Mouse (Mus musculus) urinary bladder, postnatal 36 days (tissue): ENCODE data around the gene Fam118a.
"Not testable (repeated sequence)": the region's sequence is repeated elsewhere in the genome, so short reads cannot be mapped to it uniquely, and the experiment has no call there.

Experiments
- DNase-seq, 2 experiments: peaks; one replicate each; pipeline ENCODE4 v3.0.0; 2022; ENCODE audit warnings: low spot score in 2 of 2, mixed read lengths in 1 of 2

Fam118a gene

DNA sequence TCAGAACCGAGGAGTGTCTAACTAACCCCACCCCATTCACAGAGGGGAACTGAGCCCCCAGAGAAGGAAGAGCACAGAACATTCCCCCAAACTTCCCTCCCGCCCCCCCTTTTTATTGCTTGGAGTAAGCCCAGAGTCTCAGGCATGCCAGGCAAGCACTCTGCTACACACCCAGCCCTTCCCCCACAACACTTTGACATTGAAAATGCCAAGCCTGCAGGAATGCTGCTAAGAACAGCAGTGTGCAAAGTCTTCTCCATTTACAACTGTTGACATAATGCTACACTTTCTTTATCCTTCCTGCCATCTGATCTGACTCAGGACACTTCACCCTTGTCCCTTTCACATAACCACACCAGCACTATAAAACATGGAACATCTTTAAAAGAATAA is 16.1 kb upstream of the Fam118a start:
- DNase-seq = no peak

DNA sequence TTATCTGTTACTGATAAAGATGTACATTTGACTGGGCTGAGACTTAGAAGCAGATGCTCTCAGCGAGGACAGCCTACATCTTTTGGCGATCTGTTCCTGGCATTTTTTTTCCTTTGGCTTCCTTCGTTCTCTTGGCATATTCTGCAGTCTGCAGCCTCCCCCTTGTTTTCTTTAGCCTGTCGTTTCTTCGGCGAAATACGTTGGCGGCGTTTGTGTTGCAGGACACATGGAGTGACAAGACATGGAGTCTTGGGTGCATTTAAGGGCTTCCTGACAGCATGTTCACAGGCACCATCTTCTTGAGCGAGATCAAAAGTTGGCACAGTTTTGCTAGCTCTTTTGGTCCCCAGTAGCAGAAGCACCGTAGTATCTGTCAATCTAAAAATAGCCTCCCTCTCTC is 13.0 kb upstream of the Fam118a start:
- no peak for DNase-seq

- peak; percentile 75 to 80 for DNase-seq
These were observed 11.6 kb upstream of the Fam118a start, which contains the start of gene Upk3a for GRCm38 (mm10) chr15:85016951-85017664. Gene Upk3a (plus strand): TSS chr15:85017141.

DNA sequence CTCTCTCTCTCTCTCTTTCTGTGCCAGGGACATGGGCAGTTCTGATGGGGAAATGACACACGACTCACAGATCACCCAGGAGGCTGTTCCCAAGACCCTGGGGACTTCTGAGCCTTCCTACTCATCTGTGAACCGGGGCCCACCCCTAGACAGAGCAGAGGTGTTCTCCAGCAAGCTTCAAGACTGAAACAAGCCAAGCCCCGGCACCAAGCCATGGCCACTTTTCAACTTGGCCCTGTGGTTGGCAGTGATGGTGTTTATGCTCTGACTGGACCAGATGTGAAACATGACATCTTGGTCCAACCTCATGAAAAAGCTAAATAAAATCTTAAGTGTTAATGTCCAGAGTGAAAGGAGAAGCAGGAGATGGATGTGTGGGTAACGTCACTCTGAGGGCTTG is 6.5 kb upstream of the Fam118a start:
- no peak for DNase-seq

DNA sequence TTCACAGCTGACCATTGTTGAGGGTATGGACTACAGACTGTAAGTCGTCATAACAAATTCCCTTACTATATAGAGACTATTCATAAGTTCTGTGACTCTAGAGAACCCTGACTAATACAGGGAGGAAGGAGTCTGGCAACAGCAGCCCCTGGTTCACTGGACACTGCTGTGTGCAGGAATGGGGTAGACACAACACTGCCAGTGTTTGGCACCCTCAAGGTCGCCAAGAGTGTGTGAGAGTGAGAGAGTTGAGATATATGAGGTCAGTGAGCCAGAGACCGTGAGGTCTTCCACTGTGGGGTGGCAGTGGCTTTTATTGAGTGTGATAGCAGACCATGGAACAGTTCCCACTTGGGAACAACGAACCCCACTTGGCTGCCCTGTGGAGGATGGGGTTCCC is 2.6 kb upstream of the Fam118a start:
- no peak for DNase-seq

- DNase-seq = no peak
These were observed 1.0 kb upstream of the Fam118a start for GRCm38 (mm10) chr15:85027740-85028139.

DNA sequence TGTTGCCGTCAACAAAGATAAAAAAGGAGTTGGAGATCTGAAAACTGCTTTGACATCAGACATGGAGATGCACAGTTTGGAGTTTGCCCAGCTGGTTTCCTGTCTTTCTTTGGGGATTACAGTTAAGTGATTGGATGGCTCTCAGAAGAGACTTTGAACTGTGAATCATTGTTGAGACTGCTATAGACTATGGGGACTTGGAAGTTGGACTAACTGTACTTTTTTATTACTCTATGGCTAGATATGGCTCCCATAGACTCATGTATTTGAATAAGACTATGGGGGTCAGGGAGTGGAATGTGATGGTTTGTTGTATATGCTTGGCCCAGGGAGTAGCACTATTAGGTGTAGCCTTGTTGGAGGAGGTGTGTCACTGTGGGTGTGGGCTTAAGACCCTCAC is 1.9 kb downstream of the Fam118a start:
- not testable (repeated sequence) for DNase-seq

- no peak for DNase-seq
These were observed 3.1 kb downstream of the Fam118a start for GRCm38 (mm10) chr15:85031866-85032265.

DNA sequence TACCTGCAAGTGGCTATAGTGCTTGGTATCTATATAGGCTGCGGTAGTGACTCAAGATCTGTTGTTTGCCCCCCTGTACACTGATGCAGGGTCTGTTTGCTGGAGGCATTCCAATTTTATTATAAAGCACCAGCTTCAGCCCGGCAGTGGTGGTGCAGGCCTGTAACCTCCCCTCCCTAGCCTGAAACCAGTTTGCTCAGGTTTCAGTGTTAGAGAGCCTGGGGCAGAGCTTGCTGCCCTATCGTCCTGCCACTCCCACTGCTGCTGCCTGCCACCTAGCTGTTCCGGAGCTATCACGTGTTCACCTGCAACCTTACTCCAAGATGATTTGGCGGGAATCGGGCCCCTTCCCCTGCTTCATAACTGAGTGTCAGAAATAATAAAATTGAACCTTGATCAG is 5.2 kb downstream of the Fam118a start:
- peak in 1 of 2 experiments; percentile 58 for DNase-seq

DNA sequence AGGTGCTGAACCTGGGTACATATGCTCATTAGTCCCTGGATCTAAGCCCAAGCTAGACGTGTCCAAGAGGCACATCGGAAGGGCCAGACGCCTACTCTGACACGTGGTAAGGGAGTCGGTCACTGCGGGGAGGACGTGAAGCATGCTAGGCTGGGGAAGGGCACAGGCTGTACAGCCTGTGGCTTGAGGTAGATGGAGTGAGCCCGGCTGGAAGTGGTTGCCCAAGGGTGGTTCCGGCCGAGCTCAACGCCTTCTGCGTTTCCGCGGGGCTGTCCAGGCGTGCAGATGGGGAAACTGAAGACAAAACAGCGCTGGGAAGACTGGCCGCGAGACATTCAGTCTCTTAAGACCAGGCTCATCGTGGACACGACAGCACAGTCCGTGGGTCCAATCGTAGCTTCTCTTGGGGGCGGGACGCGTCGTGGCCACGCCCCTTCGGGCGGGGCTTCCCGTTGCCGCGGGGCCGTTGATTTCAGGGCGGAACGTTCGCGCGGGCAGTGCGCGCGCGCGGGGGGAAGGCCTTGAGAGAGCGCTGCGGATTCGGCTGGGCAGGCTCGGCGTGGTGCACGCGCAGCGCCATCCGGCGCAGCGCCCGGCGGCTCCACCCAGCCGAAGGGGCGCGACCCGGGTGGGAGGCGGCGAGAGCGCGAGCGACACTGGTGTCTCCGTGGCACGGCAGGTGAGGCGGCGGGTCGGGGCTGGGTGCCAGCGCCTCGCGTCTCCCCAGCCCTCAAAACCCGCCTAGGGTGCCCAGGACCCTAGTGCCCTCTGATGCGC is 8.0 kb downstream of the Fam118a start:
- peak; percentile 98 to 99 for DNase-seq

DNA sequence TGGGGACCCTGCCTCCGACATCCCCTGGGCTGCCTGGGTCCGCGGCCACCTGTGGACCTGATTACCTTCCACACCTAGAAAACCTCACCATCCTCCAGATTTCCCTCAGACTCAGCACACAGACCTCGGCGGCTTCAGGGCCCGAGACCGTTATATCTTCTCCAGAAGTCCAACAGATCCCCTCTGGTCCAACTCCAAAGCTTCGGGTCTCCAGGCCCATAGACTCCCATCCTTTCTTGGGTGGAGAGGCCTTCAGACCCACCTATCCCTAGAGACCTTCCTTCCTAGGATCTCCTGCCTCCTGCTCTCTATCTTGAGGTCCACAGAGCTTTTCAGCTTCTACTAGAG is 8.6 kb downstream of the Fam118a start:
- no peak for DNase-seq

- DNase-seq = no peak
These were observed 12.9 kb downstream of the Fam118a start for GRCm38 (mm10) chr15:85041546-85042225.

- DNase-seq = peak in 1 of 2 experiments; percentile 62
These were observed 13.7 kb downstream of the Fam118a start for GRCm38 (mm10) chr15:85042361-85042954.

- no peak for DNase-seq
These were observed 14.4 kb downstream of the Fam118a start for GRCm38 (mm10) chr15:85043116-85043515.

- no peak for DNase-seq
These were observed 15.0 kb downstream of the Fam118a start for GRCm38 (mm10) chr15:85043761-85044160.

DNA sequence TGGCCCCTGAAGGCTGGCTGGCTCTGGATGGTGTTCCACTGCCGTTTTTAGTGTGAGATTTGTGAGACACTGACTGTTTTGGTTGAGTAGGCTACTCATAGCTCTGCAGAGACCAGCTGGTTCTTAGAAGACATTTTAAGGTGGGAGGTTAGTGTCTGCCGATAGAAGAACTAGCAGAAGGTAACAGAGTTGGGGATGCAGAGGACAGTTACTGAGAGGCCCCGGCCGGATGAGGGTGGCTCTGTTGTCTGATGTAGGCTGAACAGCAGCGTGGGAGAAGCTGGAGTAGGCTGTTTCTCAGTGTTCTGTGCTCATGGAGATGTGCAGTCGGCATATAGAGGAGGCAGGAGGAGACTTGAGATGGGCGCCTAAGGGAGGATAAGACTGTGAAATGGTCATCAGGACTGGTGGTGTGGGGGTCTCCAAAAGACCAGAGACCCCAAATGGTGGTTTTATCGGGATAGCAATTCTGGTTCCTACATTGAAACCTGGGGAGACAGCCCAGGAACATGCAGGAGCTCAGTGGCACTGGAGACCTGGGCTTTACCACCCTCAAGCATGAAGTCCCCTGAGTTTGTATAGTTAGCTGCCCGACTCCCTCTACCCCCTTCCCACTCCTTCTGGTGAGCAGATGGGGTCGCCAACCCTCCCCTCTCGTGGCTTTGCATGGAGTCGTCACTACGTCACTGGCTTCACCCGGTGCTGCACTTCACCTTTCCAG is 17.6 kb downstream of the Fam118a start:
- DNase-seq = no peak

DNA sequence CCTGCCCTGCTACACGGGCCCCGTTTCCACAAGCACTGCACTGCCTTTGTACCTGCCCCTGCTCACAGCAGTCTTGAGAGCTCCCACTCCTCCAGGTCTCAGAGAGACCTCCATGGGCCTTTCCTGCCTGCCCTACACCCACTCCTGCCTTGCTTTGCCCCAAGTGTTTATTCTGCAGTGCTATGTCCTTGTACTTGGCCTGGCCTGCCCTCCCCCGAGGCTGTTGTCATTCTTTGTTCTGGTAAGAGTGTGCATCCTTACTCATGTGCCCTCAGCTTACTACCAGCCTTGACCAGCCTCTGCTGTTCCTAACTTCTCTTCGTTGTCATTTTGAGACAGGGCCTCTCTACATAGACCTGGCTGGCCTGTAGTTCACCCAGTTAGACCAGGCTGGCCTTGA is 19.1 kb downstream of the Fam118a start:
- no peak for DNase-seq

DNA sequence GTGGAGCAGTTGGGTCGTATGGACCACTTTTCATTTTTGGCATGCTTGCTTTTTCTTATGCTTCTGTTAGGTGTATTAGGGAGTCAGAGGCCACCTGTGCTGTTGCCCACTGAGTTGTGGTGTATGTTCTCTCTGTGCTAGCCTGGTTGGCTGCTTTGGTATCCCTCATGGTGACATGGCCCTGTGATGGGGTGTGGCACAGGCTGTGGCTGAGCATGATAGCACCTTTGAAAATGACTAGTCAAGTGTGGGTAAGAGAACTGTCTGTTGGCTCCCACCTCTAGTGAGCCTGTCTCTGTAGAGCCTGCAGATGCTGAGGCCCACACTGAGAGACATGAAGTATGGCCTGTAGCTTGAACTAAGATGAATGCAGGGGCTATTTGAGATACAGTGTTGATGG is 21.0 kb downstream of the Fam118a start:
- no peak for DNase-seq

DNA sequence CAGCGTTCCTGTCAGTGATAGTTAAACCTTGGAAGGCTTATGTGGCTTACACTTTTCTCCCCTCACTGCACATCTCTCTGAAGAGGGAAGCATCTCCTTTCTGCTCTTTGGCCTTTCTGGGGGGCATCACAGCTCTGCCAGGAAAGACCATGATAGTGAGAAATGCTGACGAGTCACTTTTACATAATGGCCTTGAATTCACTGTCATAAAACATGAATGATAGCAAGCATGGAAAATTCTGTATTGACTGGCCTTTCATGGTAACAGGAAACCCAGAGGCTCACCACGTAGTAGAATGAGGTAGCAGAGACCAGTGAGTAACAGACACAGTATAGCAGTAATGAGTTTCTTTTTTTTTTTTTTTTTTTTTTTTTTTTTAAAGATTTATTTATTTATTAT is 25.4 kb downstream of the Fam118a start:
- no peak for DNase-seq

DNA sequence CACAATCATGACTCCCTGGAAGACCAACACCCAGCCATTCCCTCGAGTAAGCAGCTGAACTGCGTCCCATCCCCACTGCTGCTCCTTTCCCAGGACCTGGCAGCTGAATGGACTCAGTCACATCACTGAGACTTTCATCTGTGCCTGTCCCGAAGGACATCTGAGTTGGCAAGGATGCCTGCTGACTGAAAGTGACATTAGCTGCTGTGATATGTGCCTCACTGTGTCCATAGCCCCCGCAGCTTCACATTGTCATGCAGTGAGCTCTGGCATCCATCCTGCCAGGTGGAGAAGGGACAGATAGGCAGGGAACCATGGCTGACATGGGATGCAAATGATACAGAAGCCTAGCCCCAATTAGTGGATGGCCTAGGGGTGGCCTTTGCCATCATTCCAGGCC is 26.4 kb downstream of the Fam118a start:
- DNase-seq = no peak

- no peak for DNase-seq
These were observed 34.7 kb downstream of the Fam118a start for GRCm38 (mm10) chr15:85063421-85063820.

- peak in 1 of 2 experiments; percentile 32 for DNase-seq
These were observed 41.8 kb downstream of the Fam118a start for GRCm38 (mm10) chr15:85070561-85070960.
